Mouse (Mus musculus): Measurements from ENCODE around the gene Gm11127. TPM values are rescaled to one million over a fixed set of nuclear protein-coding genes. Genes with fewer than 3 reads are reported as not detected.

Gm11127 gene
- not detected for polyA plus RNA-seq (2017; shearing (Covaris generic))

GRCm38 (mm10) chr17:36058362-36058761 is at the start of gene Gm11127:
Gm11127 (minus strand) TSS chr17:36058371.

GRCm38 (mm10) chr17:36042610-36043169 is 15.5 kb downstream of the Gm11127 start, which contains the start of the genes H2-T22 and Gm6034:
H2-T22 (minus strand) TSS chr17:36042747.
Gm6034 (plus strand) TSS chr17:36042961.

GRCm38 (mm10) chr17:36032351-36032875 is 25.8 kb downstream of the Gm11127 start, which contains the start of gene H2-T23:
H2-T23 (minus strand) TSS chr17:36032855.

GRCm38 (mm10) chr17:36020191-36021073 is 37.7 kb downstream of the Gm11127 start, which contains the start of gene H2-T24:
H2-T24 (minus strand) TSS chr17:36020560.

Other genes with a start within 250 kb of the Gm11127 start
- 10 to 100 TPM in 1 of 2 experiments, 1 to 10 TPM in 1; 1.3 to 15.6 TPM for gene Ier3, start 236.7 kb downstream of the Gm11127 start, polyA plus RNA-seq (2017; shearing (Covaris generic))
- 10 to 100 TPM; 50.7 to 73.5 TPM for gene Flot1, start 235.1 kb downstream of the Gm11127 start, polyA plus RNA-seq (2017; shearing (Covaris generic))
- 100 to 1,000 TPM in 1 of 2 experiments, 10 to 100 TPM in 1; 97.3 to 106 TPM for gene Tubb5, start 220.1 kb downstream of the Gm11127 start, polyA plus RNA-seq (2017; shearing (Covaris generic))
- 10 to 100 TPM; 11.1 to 14.2 TPM for gene Mdc1, start 216.9 kb downstream of the Gm11127 start, polyA plus RNA-seq (2017; shearing (Covaris generic))
- gene Nrm, start 197.1 kb downstream of the Gm11127 start, polyA plus RNA-seq (2017; shearing (Covaris generic)), result 10 to 100 TPM; 18.1 to 29.3 TPM
- gene Ppp1r18, start 192.8 kb downstream of the Gm11127 start, polyA plus RNA-seq (2017; shearing (Covaris generic)), result 100 to 1,000 TPM; 514 to 647 TPM
- gene Dhx16, start 178.6 kb downstream of the Gm11127 start, polyA plus RNA-seq (2017; shearing (Covaris generic)), result 10 to 100 TPM; 63.2 to 63.3 TPM
- gene 2310061I04Rik, start 160.9 kb downstream of the Gm11127 start, polyA plus RNA-seq (2017; shearing (Covaris generic)), result 10 to 100 TPM; 46.1 to 55.6 TPM
- gene Atat1, start 148.3 kb downstream of the Gm11127 start, polyA plus RNA-seq (2017; shearing (Covaris generic)), result 10 to 100 TPM; 17.2 to 20.9 TPM
- gene Mrps18b, start 142.0 kb downstream of the Gm11127 start, polyA plus RNA-seq (2017; shearing (Covaris generic)), result 10 to 100 TPM; 68.4 to 80.0 TPM
- 10 to 100 TPM; 51.4 to 69.4 TPM for gene Ppp1r10, start 141.9 kb downstream of the Gm11127 start, polyA plus RNA-seq (2017; shearing (Covaris generic))
- gene Abcf1, start 88.6 kb downstream of the Gm11127 start, polyA plus RNA-seq (2017; shearing (Covaris generic)), result 100 to 1,000 TPM; 127 to 153 TPM
- 10 to 100 TPM; 72.7 to 92.0 TPM for gene Gnl1, start 78.5 kb downstream of the Gm11127 start, polyA plus RNA-seq (2017; shearing (Covaris generic))
- gene Prr3, start 78.1 kb downstream of the Gm11127 start, polyA plus RNA-seq (2017; shearing (Covaris generic)), result 10 to 100 TPM; 42.7 to 43.0 TPM
- gene H2-T24, start 37.8 kb downstream of the Gm11127 start, polyA plus RNA-seq (2017; shearing (Covaris generic)), result 10 to 100 TPM; 21.7 to 27.2 TPM
- 100 to 1,000 TPM; 636 to 770 TPM for gene H2-T23, start 25.5 kb downstream of the Gm11127 start, polyA plus RNA-seq (2017; shearing (Covaris generic))
- gene H2-T22, start 15.6 kb downstream of the Gm11127 start, polyA plus RNA-seq (2017; shearing (Covaris generic)), result 100 to 1,000 TPM; 196 to 203 TPM
- gene Gm6034, start 15.4 kb downstream of the Gm11127 start, polyA plus RNA-seq (2017; shearing (Covaris generic)), result under 1 TPM; 0.31 to 0.40 TPM
- gene Gm19684, start 63.3 kb upstream of the Gm11127 start, polyA plus RNA-seq (2017; shearing (Covaris generic)), result 1 to 10 TPM in 1 of 2 experiments, under 1 TPM in 1; 0.40 to 1.5 TPM
- gene Gm7030, start 71.1 kb upstream of the Gm11127 start, polyA plus RNA-seq (2017; shearing (Covaris generic)), result not detected
- gene Gm8909, start 110.2 kb upstream of the Gm11127 start, polyA plus RNA-seq (2017; shearing (Covaris generic)), result 10 to 100 TPM in 1 of 2 experiments, 1 to 10 TPM in 1; 9.1 to 12.6 TPM
- under 1 TPM; 0.69 to 0.95 TPM for gene H2-T3, start 131.9 kb upstream of the Gm11127 start, polyA plus RNA-seq (2017; shearing (Covaris generic))
- 100 to 1,000 TPM; 154 to 160 TPM for gene Rpp21, start 199.7 kb upstream of the Gm11127 start, polyA plus RNA-seq (2017; shearing (Covaris generic))
- gene Trim39, start 213.9 kb upstream of the Gm11127 start, polyA plus RNA-seq (2017; shearing (Covaris generic)), result 10 to 100 TPM; 24.0 to 31.9 TPM
- 1 to 10 TPM in 1 of 2 experiments, under 1 TPM in 1; 0.33 to 2.3 TPM for gene H2-M10.2, start 228.1 kb upstream of the Gm11127 start, polyA plus RNA-seq (2017; shearing (Covaris generic))